Mouse (Mus musculus) left cerebral cortex, adult 11 months (tissue): ENCODE measurements at regions not wholly inside any gene's neighbourhood (a gene's known extent, or its start where the extent isn't known, plus 50 kb on each side); places are given as distances from the start of the nearest gene placed in this dataset.

Experiments used
- DNase-seq: peaks from one replicate; pipeline ENCODE4 v3.0.0; 2022; ENCODE audit warnings: low spot score

- DNase-seq: no peak
Observed at GRCm38 (mm10) chr7:37093721-37094120, 395.8 kb downstream of the Tshz3 start.

GRCm38 (mm10) chr7:37095839-37096238, 397.9 kb downstream of the Tshz3 start:
- no peak for DNase-seq

GRCm38 (mm10) chr7:37096291-37096690, 398.4 kb downstream of the Tshz3 start:
- DNase-seq: no peak

GRCm38 (mm10) chr7:37098950-37099349, 401.0 kb downstream of the Tshz3 start:
- no peak for DNase-seq

- DNase-seq: no peak
Observed at GRCm38 (mm10) chr7:37104671-37105070, 406.8 kb downstream of the Tshz3 start.

GRCm38 (mm10) chr7:37111071-37111470, 413.2 kb downstream of the Tshz3 start:
- DNase-seq: no peak

- DNase-seq: no peak
Observed at GRCm38 (mm10) chr7:37120776-37121175, 422.9 kb downstream of the Tshz3 start.

GRCm38 (mm10) chr7:37140191-37140590, 442.3 kb downstream of the Tshz3 start:
- DNase-seq: no peak

- no peak for DNase-seq
Observed at GRCm38 (mm10) chr7:37142780-37143179, 444.9 kb downstream of the Tshz3 start.

GRCm38 (mm10) chr7:37144303-37144702, 446.4 kb downstream of the Tshz3 start:
- DNase-seq: no peak

- no peak for DNase-seq
Observed at GRCm38 (mm10) chr7:37149711-37150110, 451.8 kb downstream of the Tshz3 start.

- DNase-seq: no peak
Observed at GRCm38 (mm10) chr7:37159801-37160200, 461.9 kb downstream of the Tshz3 start.

GRCm38 (mm10) chr7:37168883-37169282, 471.0 kb downstream of the Tshz3 start:
- DNase-seq: no peak

GRCm38 (mm10) chr7:37175746-37176145, 477.8 kb downstream of the Tshz3 start:
- DNase-seq: no peak

GRCm38 (mm10) chr7:37178256-37178655, 480.3 kb downstream of the Tshz3 start:
- no peak for DNase-seq

- DNase-seq: no peak
Observed at GRCm38 (mm10) chr7:37179907-37180306, 482.0 kb downstream of the Tshz3 start.

GRCm38 (mm10) chr7:37180416-37180815, 482.5 kb downstream of the Tshz3 start:
- no peak for DNase-seq

GRCm38 (mm10) chr7:37181109-37181508, 483.2 kb downstream of the Tshz3 start:
- DNase-seq: no peak

- no peak for DNase-seq
Observed at GRCm38 (mm10) chr7:37192536-37192935, 494.6 kb downstream of the Tshz3 start.

GRCm38 (mm10) chr7:37204800-37205199, 506.9 kb downstream of the Tshz3 start:
- DNase-seq: no peak

GRCm38 (mm10) chr7:37208305-37208704, 510.4 kb downstream of the Tshz3 start:
- no peak for DNase-seq

- no peak for DNase-seq
Observed at GRCm38 (mm10) chr7:37213751-37214181, 515.8 kb downstream of the Tshz3 start.

- no peak for DNase-seq
Observed at GRCm38 (mm10) chr7:37215498-37215897, 517.6 kb downstream of the Tshz3 start.

- DNase-seq: no peak
Observed at GRCm38 (mm10) chr7:37220476-37220875, 522.6 kb downstream of the Tshz3 start.

- no peak for DNase-seq
Observed at GRCm38 (mm10) chr7:37226423-37226822, 528.5 kb downstream of the Tshz3 start.
